Mouse (Mus musculus): ENCODE measurements around the gene 4921536K21Rik.

GRCm38 (mm10) chr11:3909236-3909635, 14.3 kb upstream of the 4921536K21Rik start:
- TF ChIP-seq CTCF (IDR thresholded peaks at IDR 0.05; ENCODE audit: low read depth, low read length) (no peak), POLR2A (IDR thresholded peaks at IDR 0.05; ENCODE audit: borderline replicate concordance, low read depth, low read length) (no peak)
